Mouse (Mus musculus): Measurements from ENCODE around the gene Pip4k2a. TPM values are rescaled to one million over a fixed set of nuclear protein-coding genes. Genes with fewer than 3 reads are reported as not detected.
"Not testable (repeated sequence)": the region's sequence is repeated elsewhere in the genome, so short reads cannot be mapped to it uniquely, and the experiment has no call there.

The Pip4k2a gene
- polyA plus RNA-seq, 1 experiment: 5.2 TPM

GRCm38 (mm10) chr2:18897742-18898256 lies 100.1 kb downstream of the Pip4k2a start:
- DNase-seq (ENCODE audit: low read depth): no peak

GRCm38 (mm10) chr2:18896015-18896414 lies 101.9 kb downstream of the Pip4k2a start:
- DNase-seq (ENCODE audit: low read depth): no peak

DNA sequence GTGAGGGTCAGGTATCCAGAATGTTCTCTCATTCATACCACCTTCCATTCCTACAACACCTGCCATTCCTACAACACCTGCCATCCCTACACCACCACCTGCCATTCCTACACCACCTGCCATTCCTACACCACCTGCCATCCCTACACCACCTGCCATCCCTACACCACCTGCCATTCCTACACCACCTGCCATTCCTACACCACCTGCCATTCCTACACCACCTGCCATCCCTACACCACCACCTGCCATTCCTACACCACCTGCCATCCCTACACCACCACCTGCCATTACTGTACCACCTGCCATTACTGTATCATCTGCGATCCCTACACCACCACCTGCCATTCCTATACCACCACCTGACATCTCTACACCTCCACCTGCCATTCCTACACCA lies 104.6 kb downstream of the Pip4k2a start:
- not testable (repeated sequence) for DNase-seq (ENCODE audit: low read depth)

- no peak for DNase-seq (ENCODE audit: low read depth)
These were observed 105.9 kb downstream of the Pip4k2a start for GRCm38 (mm10) chr2:18891991-18892537.

DNA sequence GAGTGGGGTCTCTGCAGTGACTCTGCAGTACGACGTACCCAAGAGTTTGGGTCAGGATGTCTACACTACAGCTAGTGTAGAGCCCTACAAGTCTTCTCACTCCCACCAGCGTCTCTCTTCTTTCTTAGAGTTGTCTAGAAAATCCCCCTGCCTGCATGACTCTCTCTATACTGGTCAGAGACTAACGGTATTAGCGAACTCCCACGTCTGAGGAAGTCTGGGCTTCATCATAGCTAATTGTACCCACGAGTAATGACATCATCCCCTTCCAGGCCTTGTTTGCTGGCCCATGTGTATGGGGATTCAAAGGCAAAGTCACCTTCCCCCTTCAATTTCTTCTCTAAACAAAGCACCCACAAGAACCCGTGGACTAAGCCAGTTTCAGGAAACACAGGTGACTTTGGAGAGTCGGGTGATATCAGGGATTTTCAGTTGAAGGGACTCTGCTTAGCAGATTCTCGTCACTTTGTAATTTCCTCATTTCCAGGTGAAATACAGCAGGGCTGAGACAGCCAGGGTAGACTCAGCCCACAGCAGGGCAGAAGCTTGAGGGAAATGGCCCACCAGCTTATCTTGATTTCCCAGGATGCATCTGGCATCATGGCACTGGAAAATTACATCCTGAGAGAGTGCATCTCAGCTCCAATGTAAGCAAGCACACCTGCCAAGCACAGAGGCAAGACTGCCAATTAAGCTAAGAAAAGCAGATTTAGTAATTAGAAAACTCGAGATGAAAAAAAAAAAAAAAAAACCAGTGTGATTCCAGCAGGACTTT lies 107.5 kb downstream of the Pip4k2a start:
- no peak for DNase-seq (ENCODE audit: low read depth)

- no peak for DNase-seq (ENCODE audit: low read depth)
These were observed 113.6 kb downstream of the Pip4k2a start for GRCm38 (mm10) chr2:18884277-18884676.

DNA sequence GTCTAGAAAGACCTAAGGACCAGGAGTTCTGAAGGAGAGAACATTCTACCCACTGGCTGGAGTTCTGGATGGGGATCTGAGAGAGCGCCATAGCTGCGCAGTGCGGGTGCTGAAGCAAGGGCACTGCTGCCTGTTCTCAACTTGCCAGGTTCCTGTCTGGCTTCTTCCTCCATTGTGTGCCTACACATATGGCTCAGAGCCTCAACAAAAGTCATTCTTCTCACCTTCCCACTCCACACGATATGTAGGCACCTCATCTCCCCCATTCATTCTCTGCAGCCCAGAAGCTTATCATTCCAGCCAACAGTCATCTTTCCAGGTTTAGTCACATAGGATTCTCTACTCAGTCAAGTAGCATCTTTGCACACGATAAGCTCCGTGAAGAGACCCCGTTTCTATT lies 123.3 kb downstream of the Pip4k2a start:
- DNase-seq (ENCODE audit: low read depth): no peak

DNA sequence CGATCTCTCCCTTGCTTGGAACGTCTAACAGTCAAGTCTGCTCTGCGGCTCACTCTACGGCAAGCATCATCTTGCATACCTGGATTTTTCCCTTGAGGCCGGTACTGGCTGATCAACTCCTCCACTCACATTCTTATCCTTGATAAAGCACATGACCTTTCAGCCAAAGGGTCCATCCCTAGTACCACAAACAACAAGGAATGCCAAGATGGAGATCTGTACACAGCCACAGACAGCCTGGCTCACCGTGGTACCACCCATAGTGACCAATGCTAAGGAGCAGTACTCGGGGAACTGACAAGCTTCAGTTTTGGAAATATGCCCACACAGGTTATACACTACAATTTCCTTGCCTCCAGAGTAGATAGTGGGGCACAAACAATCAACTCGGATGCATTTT lies 123.9 kb downstream of the Pip4k2a start:
- DNase-seq (ENCODE audit: low read depth): no peak

DNA sequence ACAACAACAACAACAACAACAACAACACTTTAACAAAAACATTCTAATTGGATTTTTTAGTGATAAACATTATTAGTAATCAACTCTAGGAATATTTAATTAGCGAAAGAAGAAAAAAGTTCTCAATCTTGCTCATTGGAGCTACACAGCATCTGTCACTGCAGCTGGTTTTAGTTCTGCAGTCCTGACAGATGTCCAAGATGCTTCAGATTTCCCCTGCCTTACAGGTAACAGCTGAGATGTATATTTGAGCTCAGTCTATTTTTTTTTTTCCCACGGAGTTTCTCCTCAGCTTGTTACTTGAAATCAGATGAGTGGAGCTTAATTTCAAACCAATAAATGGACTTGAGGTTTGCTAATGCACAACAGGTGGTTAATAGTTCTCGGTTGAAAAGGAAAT lies 124.5 kb downstream of the Pip4k2a start:
- DNase-seq (ENCODE audit: low read depth): no peak

GRCm38 (mm10) chr2:18872797-18873196 lies 125.1 kb downstream of the Pip4k2a start:
- no peak for DNase-seq (ENCODE audit: low read depth)

GRCm38 (mm10) chr2:18871087-18871486 lies 126.8 kb downstream of the Pip4k2a start:
- no peak for DNase-seq (ENCODE audit: low read depth)

GRCm38 (mm10) chr2:18867069-18867468 lies 130.9 kb downstream of the Pip4k2a start:
- no peak for DNase-seq (ENCODE audit: low read depth)

DNA sequence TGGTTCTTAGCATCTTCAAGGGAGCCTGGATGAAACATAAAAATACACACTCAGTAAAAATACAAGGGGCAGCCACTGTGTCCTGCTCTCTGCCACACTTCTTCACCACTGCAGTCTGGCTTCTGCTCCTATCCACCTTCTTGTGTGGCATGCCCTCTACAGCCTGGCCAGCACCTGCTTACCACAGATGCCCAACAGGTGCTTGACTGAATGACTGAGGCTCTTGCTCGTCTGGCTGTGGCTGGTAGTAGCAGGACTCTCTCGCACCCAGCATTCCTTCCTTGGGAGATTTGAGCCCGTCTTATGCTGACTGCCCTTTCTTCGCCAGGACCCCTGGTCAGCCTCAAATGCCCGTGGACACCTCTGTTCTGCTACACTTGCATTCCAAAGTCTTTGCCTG lies 133.2 kb downstream of the Pip4k2a start:
- no peak for DNase-seq (ENCODE audit: low read depth)

DNA sequence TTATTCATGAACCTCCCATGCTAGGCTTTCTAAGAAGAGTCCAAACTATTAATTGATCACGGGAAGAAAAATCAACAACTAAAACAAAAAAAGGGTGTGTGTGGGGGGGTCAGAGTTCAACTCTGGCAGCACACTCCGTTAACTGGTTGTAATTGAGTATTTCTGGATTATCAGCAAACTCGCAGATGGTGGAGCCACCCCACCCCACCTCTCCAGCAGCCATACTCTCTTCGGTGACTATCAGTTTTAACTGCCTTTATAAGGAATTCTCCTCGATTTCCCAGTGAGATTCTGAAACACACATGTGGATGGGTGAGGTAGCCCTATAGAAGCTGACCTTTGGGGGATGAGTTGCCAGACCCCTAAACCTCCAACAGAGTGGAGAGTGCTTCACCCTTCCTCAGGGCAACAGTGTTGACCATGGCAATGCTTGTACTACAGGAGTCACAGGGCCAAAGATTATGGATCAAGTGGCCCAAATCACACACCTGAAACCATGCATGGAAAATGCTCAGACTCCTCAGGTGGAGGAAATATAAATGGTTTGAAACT lies 136.2 kb downstream of the Pip4k2a start:
- no peak for DNase-seq (ENCODE audit: low read depth)

DNA sequence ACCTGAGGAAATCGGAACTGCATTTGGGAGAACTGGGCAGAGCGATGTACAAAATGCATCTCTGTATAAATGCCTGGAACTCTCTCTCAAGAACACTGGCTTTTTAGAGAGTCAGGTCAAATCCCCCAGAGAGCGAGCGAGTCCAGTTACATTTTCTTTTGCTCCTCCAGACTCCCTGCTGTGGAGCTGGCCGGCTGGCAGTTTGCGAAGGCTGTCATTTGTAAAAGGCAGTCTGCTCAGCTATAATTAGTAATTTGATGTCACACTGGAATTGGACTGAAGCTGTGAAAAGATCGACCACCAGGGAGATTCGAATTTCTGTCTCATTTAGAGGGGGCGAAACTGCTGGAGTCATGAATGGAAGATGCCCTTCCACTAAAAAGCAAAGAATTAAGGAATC lies 137.2 kb downstream of the Pip4k2a start:
- no peak for DNase-seq (ENCODE audit: low read depth)

DNA sequence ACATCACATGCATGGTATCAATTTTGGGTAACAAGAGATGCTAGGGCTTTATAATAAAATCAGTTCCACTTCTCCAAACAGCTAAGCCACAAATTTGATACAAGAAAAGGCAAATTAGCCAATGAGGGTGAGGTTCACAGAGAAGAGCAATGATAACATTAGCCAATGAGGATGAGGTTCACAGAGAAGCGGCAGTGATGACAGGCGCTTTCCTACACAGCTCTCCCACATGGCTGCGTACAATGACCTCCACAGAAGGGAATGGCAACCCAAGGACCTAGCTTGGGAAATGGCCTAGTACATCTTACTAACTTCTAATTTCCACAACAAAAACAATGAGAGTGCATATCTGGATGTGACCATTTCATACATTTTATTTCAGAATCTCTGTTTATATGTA lies 140.0 kb downstream of the Pip4k2a start:
- no peak for DNase-seq (ENCODE audit: low read depth)

DNA sequence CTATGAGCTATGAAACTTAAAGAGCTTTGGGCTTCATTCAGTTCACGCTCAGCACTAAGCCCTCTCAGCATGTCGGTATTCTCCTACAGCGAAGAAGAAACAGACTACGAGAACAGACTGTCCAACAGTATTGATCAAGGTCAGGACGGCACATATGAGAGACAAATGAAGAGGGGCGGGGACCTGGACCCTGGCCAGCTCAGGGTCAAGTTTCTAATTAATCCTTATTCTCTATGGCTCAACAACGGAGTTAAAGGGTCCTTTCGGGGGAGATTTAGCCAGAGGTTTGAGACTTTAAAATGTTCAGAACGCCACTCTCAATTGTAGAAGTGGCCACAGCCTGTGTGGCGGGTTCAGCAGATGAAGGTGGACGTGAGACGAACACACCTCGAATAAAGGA lies 141.5 kb downstream of the Pip4k2a start:
- DNase-seq (ENCODE audit: low read depth): no peak

GRCm38 (mm10) chr2:18855246-18855645 lies 142.7 kb downstream of the Pip4k2a start:
- DNase-seq (ENCODE audit: low read depth): no peak

DNA sequence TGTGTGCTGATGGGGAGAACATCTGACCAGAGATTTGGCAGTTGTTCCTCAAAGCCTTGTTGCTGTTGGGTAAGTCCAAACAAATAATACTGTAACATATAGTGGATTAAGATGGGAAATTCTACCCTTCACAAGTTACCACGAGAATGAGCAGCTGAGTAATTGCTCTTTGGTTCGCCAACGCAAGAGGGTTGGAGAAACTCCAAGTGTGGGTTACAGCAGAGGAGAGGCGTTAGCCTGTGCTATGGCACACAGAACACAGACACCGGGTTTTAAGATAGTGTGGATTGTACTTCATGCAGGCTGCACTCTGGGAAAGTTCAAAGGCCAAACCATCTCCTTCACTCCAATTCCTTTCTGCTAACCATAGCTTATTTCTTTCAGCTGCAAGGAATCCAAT lies 144.6 kb downstream of the Pip4k2a start:
- no peak for DNase-seq (ENCODE audit: low read depth)

- DNase-seq (ENCODE audit: low read depth): no peak
These were observed 147.3 kb downstream of the Pip4k2a start for GRCm38 (mm10) chr2:18850657-18851056.

DNA sequence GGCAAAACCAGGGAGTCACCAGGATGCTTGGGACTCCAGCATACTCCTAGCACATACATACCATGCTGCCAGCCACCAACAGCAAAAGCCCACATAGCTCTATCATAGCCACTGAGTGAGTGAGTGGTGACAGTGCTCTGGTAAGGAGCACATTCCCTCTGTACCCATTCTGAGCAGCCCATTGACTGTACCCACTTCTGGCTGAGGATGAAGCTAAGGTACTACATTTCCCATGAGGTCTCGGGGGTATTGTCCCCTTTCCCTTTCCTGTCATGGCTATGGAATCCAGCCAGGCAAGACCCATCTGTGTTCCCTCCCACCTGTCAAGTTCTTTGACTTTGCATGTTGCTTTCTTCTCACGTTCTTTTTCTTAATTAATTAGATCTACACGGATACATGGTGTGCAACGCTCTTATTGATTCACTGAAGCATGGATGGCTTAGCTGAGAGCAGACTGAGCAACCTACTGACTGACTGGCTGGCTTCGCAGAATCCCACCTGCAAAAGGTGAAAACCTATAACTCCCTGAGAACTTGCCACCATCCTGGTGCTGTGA lies 149.8 kb downstream of the Pip4k2a start:
- DNase-seq (ENCODE audit: low read depth): no peak

GRCm38 (mm10) chr2:18842527-18842926 lies 155.4 kb downstream of the Pip4k2a start:
- no peak for DNase-seq (ENCODE audit: low read depth)

GRCm38 (mm10) chr2:18841051-18841450 lies 156.9 kb downstream of the Pip4k2a start:
- no peak for DNase-seq (ENCODE audit: low read depth)

Data from gonadal fat pad, adult 2 months (tissue).